Mouse (Mus musculus) cortical plate, adult 2 months (tissue): ENCODE data around the gene Eif4a2. TPM values are rescaled to one million over a fixed set of nuclear protein-coding genes. Genes with fewer than 3 reads are reported as not detected.

Experiments used
- H3K27ac ChIP-seq: fragments of 200-500 bp; 2 replicates; pipeline ENCODE4 v1.5.1; 2012; ENCODE audit warnings: low read length, control low read depth, inconsistent platforms; ENCODE audit not compliant: insufficient read depth
- H3K4me1 ChIP-seq: fragments of 200-500 bp; 2 replicates; pipeline ENCODE4 v1.6.1; 2011; ENCODE audit warnings: low read length; ENCODE audit not compliant: control insufficient read depth, insufficient read depth
- H3K4me3 ChIP-seq: fragments of 200-500 bp; 2 replicates; pipeline ENCODE4 v1.5.1; 2011; ENCODE audit warnings: mild to moderate bottlenecking, low read length, control low read depth; ENCODE audit not compliant: insufficient read depth
- CTCF ChIP-seq: fragments of 200-500 bp; IDR thresholded peaks from 2 replicates; pipeline ENCODE4 v1.5.1; 2011; ENCODE audit warnings: mild to moderate bottlenecking, control low read depth, low read length; ENCODE audit not compliant: insufficient read depth; ENCODE audit errors: extremely low read depth
- POLR2A ChIP-seq: fragments of 200-500 bp; IDR thresholded peaks from 2 replicates; pipeline ENCODE4 v1.6.1; 2011; ENCODE audit warnings: mild to moderate bottlenecking, low read length, control low read depth; ENCODE audit not compliant: insufficient read depth; ENCODE audit errors: extremely low read depth
- polyA plus RNA-seq: library from polyadenylated mRNA; depleted of rRNA; stranded (reverse); fragments of >200 nt; gene quantifications from 2 replicates; pipeline ENCODE4 v1.2.3, GENCODE M21; 2012

The Eif4a2 gene
- polyA plus RNA-seq, 1 experiment = 673 TPM

GRCm38 (mm10) chr16:23124398-23124797 is 17.2 kb downstream of the Eif4a2 start:
- TF ChIP-seq POLR2A (no peak), CTCF (no peak)
- peaks cover 3% of the 10 kb centered on the region; the same call in 1 of the 2 replicates for H3K4me1 ChIP-seq
- H3K4me3 ChIP-seq = no peak overlapping the region
- H3K27ac ChIP-seq = no peak overlapping the region

- TF ChIP-seq CTCF (no peak), POLR2A (no peak)
- Histone ChIP-seq H3K4me3 (peak overlapping the region; percentile 70), H3K4me1 (peaks cover 3% of the 10 kb centered on the region; the same call in 1 of the 2 replicates), H3K27ac (no peak overlapping the region)
These were observed 20.0 kb downstream of the Eif4a2 start for GRCm38 (mm10) chr16:23127311-23127672.

- TF ChIP-seq POLR2A (peak; percentile 79; the same call in 1 of the 2 replicates), CTCF (0 out of 2 replicates have a peak, but pooled peaks have one; percentile 12)
- peak within 1 kb of the TSS; percentile 70 for H3K4me3 ChIP-seq
These were observed 20.6 kb downstream of the Eif4a2 start, which contains the start of gene Rfc4 for GRCm38 (mm10) chr16:23127673-23128375. Gene Rfc4, minus strand, starts transcription at chr16:23127737.

GRCm38 (mm10) chr16:23130303-23130702 is 23.1 kb downstream of the Eif4a2 start:
- H3K27ac ChIP-seq = no peak overlapping the region
- H3K4me3 ChIP-seq = no peak overlapping the region
- TF ChIP-seq POLR2A = no peak
- no peak for TF ChIP-seq CTCF
- H3K4me1 ChIP-seq = peaks cover 3% of the 10 kb centered on the region; the same call in 1 of the 2 replicates

More at GRCm38 (mm10) chr16:23127673-23128375, 20.6 kb downstream of the Eif4a2 start, which contains the start of gene Rfc4:
- Histone ChIP-seq H3K4me1 (peaks cover 3% of the 10 kb centered on the region; the same call in 1 of the 2 replicates), H3K27ac (peak within 1 kb of the TSS; percentile 99)

GRCm38 (mm10) chr16:23132336-23132735 is 25.1 kb downstream of the Eif4a2 start:
- no peak overlapping the region for H3K4me3 ChIP-seq
- TF ChIP-seq CTCF = no peak
- TF ChIP-seq POLR2A = no peak
- no peak overlapping the region for H3K27ac ChIP-seq
- peaks cover 3% of the 10 kb centered on the region; the same call in 1 of the 2 replicates for H3K4me1 ChIP-seq

- Histone ChIP-seq H3K27ac (no peak overlapping the region), H3K4me3 (no peak overlapping the region), H3K4me1 (no peaks in the 10 kb centered on the region)
- TF ChIP-seq CTCF (no peak), POLR2A (no peak)
These were observed 28.3 kb downstream of the Eif4a2 start for GRCm38 (mm10) chr16:23135421-23136149.

- TF ChIP-seq POLR2A (no peak), CTCF (no peak)
- no peaks in the 10 kb centered on the region for H3K4me1 ChIP-seq
These were observed 29.2 kb downstream of the Eif4a2 start for GRCm38 (mm10) chr16:23136406-23136970.

GRCm38 (mm10) chr16:23140911-23141310 is 33.7 kb downstream of the Eif4a2 start:
- no peaks in the 10 kb centered on the region for H3K4me1 ChIP-seq

More at GRCm38 (mm10) chr16:23136406-23136970, 29.2 kb downstream of the Eif4a2 start:
- Histone ChIP-seq H3K27ac (no peak overlapping the region), H3K4me3 (no peak overlapping the region)

GRCm38 (mm10) chr16:23144326-23144725 is 37.1 kb downstream of the Eif4a2 start:
- Histone ChIP-seq H3K4me3 (no peak overlapping the region), H3K4me1 (no peaks in the 10 kb centered on the region), H3K27ac (no peak overlapping the region)
- TF ChIP-seq POLR2A (no peak), CTCF (no peak)

More at GRCm38 (mm10) chr16:23140911-23141310, 33.7 kb downstream of the Eif4a2 start:
- no peak overlapping the region for H3K4me3 ChIP-seq
- H3K27ac ChIP-seq = no peak overlapping the region
- TF ChIP-seq POLR2A = no peak
- no peak for TF ChIP-seq CTCF
